Mouse (Mus musculus): ENCODE data around the gene Rarg.

GRCm38 (mm10) chr15:102283648-102284047 lies 26.3 kb upstream of the Rarg start:
- TF ChIP-seq CTCF (IDR thresholded peaks at IDR 0.05 in 2 of 3, conservative IDR thresholded peaks at IDR 0.05 in 1 of 3; ENCODE audit: control insufficient read depth in 1 of 3, insufficient read depth in 1 of 3, low read depth in 2 of 3, low read length in 3 of 3, poor library complexity in 1 of 3, severe bottlenecking in 1 of 3) (no peak), MAX (IDR thresholded peaks at IDR 0.05; ENCODE audit: low read length) (peak; percentile 36; the same call in 1 of the 2 replicates), SIN3A (IDR thresholded peaks at IDR 0.05; ENCODE audit: low read length) (peak; percentile 91), NRF1 (IDR thresholded peaks at IDR 0.05; ENCODE audit: insufficient read depth, low read depth, low read length, poor library complexity, severe bottlenecking) (no peak), POLR2A (IDR thresholded peaks at IDR 0.05; ENCODE audit: control insufficient read depth in 1 of 2, insufficient read depth in 1 of 2, low read depth in 1 of 2, low read length in 2 of 2, poor library complexity in 1 of 2) (no peak), TCF12 (IDR thresholded peaks at IDR 0.05; ENCODE audit: low read depth, low read length) (0 out of 2 replicates have a peak, but pooled peaks have one; percentile 41), TAL1 (IDR thresholded peaks at IDR 0.05; ENCODE audit: low read length) (no peak)

Data from MEL (cell line).